Mouse (Mus musculus): ENCODE results near the gene Ahctf1. TPM values are rescaled to one million over a fixed set of nuclear protein-coding genes. Genes with fewer than 3 reads are reported as not detected.

Gene Ahctf1
- 15.3 and 16.0 TPM in 2 replicates for polyA plus RNA-seq (2015; fragmentation: Nextera tagmentation; extraction: Ambion mirVana)

DNA sequence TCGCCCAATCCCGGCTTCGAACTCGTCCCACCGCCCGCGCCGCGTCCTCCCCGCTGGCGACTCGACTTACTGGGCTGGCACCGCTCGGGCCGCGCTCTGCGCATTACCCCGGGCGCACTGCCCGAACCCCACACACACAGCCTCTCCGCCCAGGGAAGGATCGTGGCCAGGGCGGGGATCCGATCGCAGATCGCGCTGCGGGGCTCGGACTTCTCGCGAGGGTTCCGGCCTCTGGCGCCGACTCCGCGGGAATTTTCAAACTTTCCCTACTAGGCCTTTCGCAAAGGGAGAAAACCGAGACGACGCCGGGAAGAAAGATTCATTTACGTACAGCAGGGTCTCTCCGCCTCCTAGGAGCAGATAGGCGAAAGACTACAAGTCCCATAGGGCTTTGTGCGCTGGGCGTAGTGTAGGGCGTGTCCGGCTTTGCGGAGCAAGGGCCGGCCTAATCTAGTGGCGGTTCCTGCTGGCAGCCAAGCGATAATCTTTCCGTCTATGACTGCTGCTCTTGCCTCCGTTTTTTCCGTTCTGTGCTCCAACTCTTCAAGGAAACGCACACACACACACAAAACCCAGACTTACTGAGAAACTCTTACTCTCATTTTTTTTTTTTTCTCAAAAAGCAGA lies at the start of gene Ahctf1:
Ahctf1 (minus strand) TSS at position 168 of the 627 bp plus-strand sequence.
- H3K9ac ChIP-seq (ENCODE audit: low read depth, low read length), result peak within 1 kb of the TSS; percentile 70
- H3K9me3 ChIP-seq (replicated peaks; ENCODE audit: control insufficient read depth, low read length, poor library complexity, severe bottlenecking), result no peaks in the 10 kb centered on the region
- H3K4me1 ChIP-seq (ENCODE audit: control insufficient read depth, insufficient read depth, low read length), result peaks cover 21% of the 10 kb centered on the region
- H3K4me2 ChIP-seq (ENCODE audit: low read length), result peak within 1 kb of the TSS; percentile 66
- peak within 1 kb of the TSS; percentile 82 for H3K27ac ChIP-seq (ENCODE audit: low read length)
- ATAC-seq, result peak; percentile 99
- no peaks in the 10 kb centered on the region for H3K36me3 ChIP-seq (ENCODE audit: control insufficient read depth, insufficient read depth, low read length)
- H3K4me3 ChIP-seq (ENCODE audit: low read depth, low read length), result peak within 1 kb of the TSS; percentile 93
- under 1% methylated on average over 56 of the region's 56 CpGs for WGBS
- no peaks in the 10 kb centered on the region for H3K27me3 ChIP-seq (ENCODE audit: control insufficient read depth, insufficient read depth, low read depth, low read length)

DNA sequence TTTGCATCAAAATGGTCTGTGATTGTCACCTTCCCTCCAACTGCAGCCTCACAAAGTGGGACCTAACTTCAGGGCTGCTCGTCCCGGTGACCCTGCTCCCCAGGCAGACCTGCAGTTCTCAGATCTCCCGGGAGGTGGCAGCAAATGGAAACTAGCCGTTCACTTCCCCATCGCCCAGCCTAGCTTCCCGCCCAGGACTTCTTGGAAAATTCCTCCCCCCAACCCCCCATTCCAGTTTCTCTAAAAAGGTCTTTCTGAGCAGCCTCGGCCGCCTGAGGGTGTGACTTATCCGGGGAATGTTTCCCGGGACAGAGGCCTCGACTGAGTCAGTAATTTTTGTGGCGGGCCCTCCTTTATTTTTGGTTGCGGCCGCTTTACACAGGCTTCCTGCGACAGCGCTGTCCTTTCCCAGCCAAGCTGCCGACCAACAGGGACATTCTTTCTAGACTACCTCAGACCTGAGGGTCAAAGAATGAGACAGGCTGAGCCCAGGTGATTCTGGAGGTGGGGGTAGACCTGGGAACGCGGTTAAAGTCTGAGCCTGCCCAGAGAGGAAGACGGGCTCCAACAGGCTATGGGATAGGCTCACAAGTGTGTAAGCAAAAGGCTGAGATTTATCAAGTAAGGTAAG lies 44.4 kb upstream of the Ahctf1 start:
- Histone ChIP-seq H3K27me3 (ENCODE audit: control insufficient read depth, insufficient read depth, low read depth, low read length) (no peaks in the 10 kb centered on the region), H3K4me3 (ENCODE audit: low read depth, low read length) (peak overlapping the region; percentile 45), H3K9ac (ENCODE audit: low read depth, low read length) (peak overlapping the region; percentile 66), H3K36me3 (ENCODE audit: control insufficient read depth, insufficient read depth, low read length) (no peaks in the 10 kb centered on the region), H3K4me2 (ENCODE audit: low read length) (peak overlapping the region; percentile 74), H3K27ac (ENCODE audit: low read length) (no peak overlapping the region), H3K4me1 (ENCODE audit: control insufficient read depth, insufficient read depth, low read length) (no peaks in the 10 kb centered on the region; the same call in 1 of the 2 replicates), H3K9me3 (replicated peaks; ENCODE audit: control insufficient read depth, low read length, poor library complexity, severe bottlenecking) (no peaks in the 10 kb centered on the region)
- ATAC-seq, result peak; percentile 78
- 3% methylated on average over 20 of the region's 20 CpGs for WGBS

- Histone ChIP-seq H3K36me3 (ENCODE audit: control insufficient read depth, insufficient read depth, low read length) (no peaks in the 10 kb centered on the region), H3K9me3 (replicated peaks; ENCODE audit: control insufficient read depth, low read length, poor library complexity, severe bottlenecking) (no peaks in the 10 kb centered on the region), H3K4me2 (ENCODE audit: low read length) (no peak overlapping the region), H3K4me3 (ENCODE audit: low read depth, low read length) (no peak overlapping the region), H3K4me1 (ENCODE audit: control insufficient read depth, insufficient read depth, low read length) (no peaks in the 10 kb centered on the region; the same call in 1 of the 2 replicates), H3K27me3 (ENCODE audit: control insufficient read depth, insufficient read depth, low read depth, low read length) (no peaks in the 10 kb centered on the region), H3K9ac (ENCODE audit: low read depth, low read length) (no peak overlapping the region), H3K27ac (ENCODE audit: low read length) (no peak overlapping the region)
- 58% methylated on average over 7 of the region's 7 CpGs for WGBS
- no peak for ATAC-seq
These were observed 43.7 kb upstream of the Ahctf1 start for GRCm38 (mm10) chr1:179847173-179847572.

DNA sequence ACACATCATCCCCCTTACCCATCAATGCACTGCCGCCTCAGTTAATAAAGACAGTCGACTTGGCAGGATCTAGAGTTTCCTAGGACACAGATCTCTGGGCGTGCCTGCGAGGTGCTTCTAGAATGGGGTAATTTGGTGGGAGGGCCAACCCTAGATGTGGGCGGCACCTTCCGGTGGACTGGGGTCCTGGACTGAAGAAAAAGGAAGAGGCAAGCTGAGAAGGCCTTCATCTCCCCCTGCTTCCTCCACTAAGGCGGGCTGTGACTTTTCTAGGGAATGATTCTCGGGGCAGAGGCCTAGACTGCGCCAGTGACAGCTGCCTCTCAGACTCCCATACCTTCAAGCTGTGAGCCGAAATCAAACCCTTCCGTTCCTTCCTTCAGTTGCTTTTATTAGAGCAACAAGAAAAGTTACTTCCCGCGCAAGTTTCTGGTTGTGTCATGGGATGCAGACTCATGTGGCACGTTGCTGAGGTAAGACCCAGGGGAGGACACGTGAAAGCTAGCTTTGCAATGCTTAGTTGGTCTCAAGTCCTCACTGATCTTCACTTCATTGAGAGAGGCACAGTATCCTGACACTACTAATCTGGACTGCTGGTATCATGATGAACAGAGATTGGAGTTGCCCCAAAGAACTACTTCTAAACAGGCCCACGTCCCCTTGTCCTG lies 42.5 kb upstream of the Ahctf1 start:
- no peak for ATAC-seq
- no peak overlapping the region for H3K9ac ChIP-seq (ENCODE audit: low read depth, low read length)
- H3K9me3 ChIP-seq (replicated peaks; ENCODE audit: control insufficient read depth, low read length, poor library complexity, severe bottlenecking), result no peaks in the 10 kb centered on the region
- H3K4me1 ChIP-seq (ENCODE audit: control insufficient read depth, insufficient read depth, low read length), result no peaks in the 10 kb centered on the region; the same call in 1 of the 2 replicates
- no peaks in the 10 kb centered on the region for H3K27me3 ChIP-seq (ENCODE audit: control insufficient read depth, insufficient read depth, low read depth, low read length)
- H3K27ac ChIP-seq (ENCODE audit: low read length), result no peak overlapping the region
- no peaks in the 10 kb centered on the region for H3K36me3 ChIP-seq (ENCODE audit: control insufficient read depth, insufficient read depth, low read length)
- H3K4me2 ChIP-seq (ENCODE audit: low read length), result no peak overlapping the region
- H3K4me3 ChIP-seq (ENCODE audit: low read depth, low read length), result no peak overlapping the region
- WGBS, result 86% methylated on average over 16 of the region's 16 CpGs

- Histone ChIP-seq H3K27me3 (ENCODE audit: control insufficient read depth, insufficient read depth, low read depth, low read length) (no peaks in the 10 kb centered on the region), H3K9me3 (replicated peaks; ENCODE audit: control insufficient read depth, low read length, poor library complexity, severe bottlenecking) (no peaks in the 10 kb centered on the region), H3K9ac (ENCODE audit: low read depth, low read length) (no peak overlapping the region), H3K27ac (ENCODE audit: low read length) (no peak overlapping the region), H3K4me3 (ENCODE audit: low read depth, low read length) (no peak overlapping the region), H3K4me2 (ENCODE audit: low read length) (no peak overlapping the region), H3K36me3 (ENCODE audit: control insufficient read depth, insufficient read depth, low read length) (no peaks in the 10 kb centered on the region), H3K4me1 (ENCODE audit: control insufficient read depth, insufficient read depth, low read length) (no peaks in the 10 kb centered on the region; the same call in 1 of the 2 replicates)
- no peak for ATAC-seq
- WGBS, result 21% methylated on average over 5 of the region's 5 CpGs
These were observed 41.4 kb upstream of the Ahctf1 start for GRCm38 (mm10) chr1:179844894-179845293.

- Histone ChIP-seq H3K4me3 (ENCODE audit: low read depth, low read length) (no peak overlapping the region), H3K27ac (ENCODE audit: low read length) (no peak overlapping the region), H3K4me1 (ENCODE audit: control insufficient read depth, insufficient read depth, low read length) (no peaks in the 10 kb centered on the region; the same call in 1 of the 2 replicates), H3K9me3 (replicated peaks; ENCODE audit: control insufficient read depth, low read length, poor library complexity, severe bottlenecking) (no peaks in the 10 kb centered on the region), H3K36me3 (ENCODE audit: control insufficient read depth, insufficient read depth, low read length) (no peaks in the 10 kb centered on the region), H3K4me2 (ENCODE audit: low read length) (no peak overlapping the region), H3K9ac (ENCODE audit: low read depth, low read length) (no peak overlapping the region), H3K27me3 (ENCODE audit: control insufficient read depth, insufficient read depth, low read depth, low read length) (no peaks in the 10 kb centered on the region)
- WGBS, result 27% methylated on average over 3 of the region's 3 CpGs
- no peak for ATAC-seq
These were observed 40.5 kb upstream of the Ahctf1 start for GRCm38 (mm10) chr1:179843981-179844380.

GRCm38 (mm10) chr1:179842568-179842967 lies 39.1 kb upstream of the Ahctf1 start:
- H3K27me3 ChIP-seq (ENCODE audit: control insufficient read depth, insufficient read depth, low read depth, low read length), result no peaks in the 10 kb centered on the region
- H3K36me3 ChIP-seq (ENCODE audit: control insufficient read depth, insufficient read depth, low read length), result no peaks in the 10 kb centered on the region
- no peak overlapping the region for H3K27ac ChIP-seq (ENCODE audit: low read length)
- H3K9ac ChIP-seq (ENCODE audit: low read depth, low read length), result no peak overlapping the region
- ATAC-seq, result no peak
- H3K4me1 ChIP-seq (ENCODE audit: control insufficient read depth, insufficient read depth, low read length), result no peaks in the 10 kb centered on the region
- H3K9me3 ChIP-seq (replicated peaks; ENCODE audit: control insufficient read depth, low read length, poor library complexity, severe bottlenecking), result no peaks in the 10 kb centered on the region
- H3K4me3 ChIP-seq (ENCODE audit: low read depth, low read length), result no peak overlapping the region
- WGBS, result 78% methylated on average over 7 of the region's 7 CpGs
- no peak overlapping the region for H3K4me2 ChIP-seq (ENCODE audit: low read length)

DNA sequence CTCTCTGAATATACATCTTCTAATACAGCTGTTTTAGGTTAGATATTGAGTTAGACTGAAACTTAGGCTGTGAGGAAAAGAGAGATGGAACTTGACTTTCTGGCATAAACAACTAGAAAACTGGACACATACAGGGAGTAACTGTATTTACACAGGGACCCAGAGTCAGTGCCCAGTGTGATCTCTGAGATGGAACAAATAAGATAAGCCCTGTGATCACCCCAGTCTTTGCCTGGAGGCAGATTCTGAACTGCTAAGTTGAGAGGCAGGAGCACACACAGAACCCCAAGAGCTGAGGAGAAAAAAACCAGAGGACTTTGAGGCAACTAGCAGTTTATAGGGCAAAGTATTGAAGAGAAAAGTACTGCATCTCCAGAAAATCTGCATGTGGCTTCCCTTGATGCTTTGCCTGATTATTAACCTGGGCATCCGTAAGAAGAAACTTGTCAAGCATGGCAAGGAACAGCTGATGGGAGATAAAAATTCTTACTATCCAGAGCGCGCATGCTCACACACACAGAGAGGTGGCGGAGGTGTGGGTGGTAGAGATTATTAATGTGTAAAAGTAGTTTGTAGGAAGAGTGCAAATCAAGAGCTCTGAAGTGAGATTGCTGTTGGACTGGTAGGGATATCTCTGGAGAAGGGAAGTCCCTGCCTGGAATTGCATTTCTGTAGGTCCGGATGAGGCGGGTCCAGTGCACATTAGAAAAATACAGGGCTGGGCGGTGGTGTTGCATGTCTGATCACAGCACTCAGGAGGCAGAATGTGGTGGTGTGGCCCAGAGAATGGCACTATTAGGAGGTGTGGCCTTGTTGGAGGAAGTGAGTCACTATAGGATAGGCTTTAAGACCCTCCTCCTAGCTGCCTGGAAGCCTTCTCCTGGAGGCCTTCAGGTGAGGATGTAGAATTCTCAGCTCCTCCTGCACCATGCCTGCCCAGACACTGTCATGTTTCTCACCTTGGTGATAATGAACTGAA lies 33.2 kb upstream of the Ahctf1 start:
- peaks cover 3% of the 10 kb centered on the region; the same call in 1 of the 2 replicates for H3K9me3 ChIP-seq (replicated peaks; ENCODE audit: control insufficient read depth, low read length, poor library complexity, severe bottlenecking)
- 94% methylated on average over 7 of the region's 7 CpGs for WGBS
- H3K27me3 ChIP-seq (ENCODE audit: control insufficient read depth, insufficient read depth, low read depth, low read length), result no peaks in the 10 kb centered on the region

More for the DNA sequence above, 33.2 kb upstream of the Ahctf1 start:
- H3K4me3 ChIP-seq (ENCODE audit: low read depth, low read length), result no peak overlapping the region
- H3K27ac ChIP-seq (ENCODE audit: low read length), result no peak overlapping the region
- no peak overlapping the region for H3K4me2 ChIP-seq (ENCODE audit: low read length)
- no peaks in the 10 kb centered on the region for H3K4me1 ChIP-seq (ENCODE audit: control insufficient read depth, insufficient read depth, low read length)
- no peak for ATAC-seq
- H3K9ac ChIP-seq (ENCODE audit: low read depth, low read length), result no peak overlapping the region
- H3K36me3 ChIP-seq (ENCODE audit: control insufficient read depth, insufficient read depth, low read length), result no peaks in the 10 kb centered on the region
